Mouse (Mus musculus): ENCODE data around the gene Prrc2c. TPM values are rescaled to one million over a fixed set of nuclear protein-coding genes. Genes with fewer than 3 reads are reported as not detected.
"Not testable (repeated sequence)": the region's sequence is repeated elsewhere in the genome, so short reads cannot be mapped to it uniquely, and the experiment has no call there.

The Prrc2c gene
- polyA plus RNA-seq, 1 experiment from 2014 or later = 64.4 TPM

DNA sequence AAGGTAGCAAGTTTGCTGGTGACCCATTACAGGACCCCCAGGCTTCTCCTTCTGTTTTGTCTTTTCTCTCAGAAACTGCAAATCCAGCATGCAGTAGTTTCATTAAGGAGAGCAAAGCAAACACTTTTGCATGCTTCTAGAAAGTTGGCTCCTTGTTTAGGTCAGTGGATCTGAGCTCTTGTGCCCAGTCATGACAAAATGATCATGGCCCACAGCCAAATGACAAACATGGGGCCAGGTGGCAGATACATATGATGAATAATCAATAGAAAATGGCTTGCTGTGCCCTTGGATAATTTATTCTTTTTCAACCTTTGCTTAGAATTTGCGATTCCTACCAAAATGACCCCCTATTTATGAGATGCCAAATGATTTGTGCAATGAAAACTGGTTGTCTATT is 100.5 kb downstream of the Prrc2c start:
- WGBS = 90% methylated on average over 1 of the region's 1 CpGs
- Histone ChIP-seq H3K4me3 (ENCODE audit: low read depth, low read length) (no peak overlapping the region), H3K27me3 (replicated peaks; ENCODE audit: control insufficient read depth, insufficient read depth, low read length) (no peaks in the 10 kb centered on the region), H3K9ac (ENCODE audit: low read depth, low read length) (no peak overlapping the region), H3K4me1 (replicated peaks; ENCODE audit: control insufficient read depth, insufficient read depth, low read length) (no peaks in the 10 kb centered on the region), H3K36me3 (ENCODE audit: control insufficient read depth, insufficient read depth) (no peaks in the 10 kb centered on the region), H3K9me3 (ENCODE audit: control insufficient read depth) (no peaks in the 10 kb centered on the region), H3K27ac (ENCODE audit: low read depth, low read length) (no peak overlapping the region), H3K4me2 (replicated peaks; ENCODE audit: low read depth) (no peak overlapping the region)
- no peak for TF ChIP-seq CTCF (IDR thresholded peaks at IDR 0.05; ENCODE audit: low read depth)
- no peak for ATAC-seq

DNA sequence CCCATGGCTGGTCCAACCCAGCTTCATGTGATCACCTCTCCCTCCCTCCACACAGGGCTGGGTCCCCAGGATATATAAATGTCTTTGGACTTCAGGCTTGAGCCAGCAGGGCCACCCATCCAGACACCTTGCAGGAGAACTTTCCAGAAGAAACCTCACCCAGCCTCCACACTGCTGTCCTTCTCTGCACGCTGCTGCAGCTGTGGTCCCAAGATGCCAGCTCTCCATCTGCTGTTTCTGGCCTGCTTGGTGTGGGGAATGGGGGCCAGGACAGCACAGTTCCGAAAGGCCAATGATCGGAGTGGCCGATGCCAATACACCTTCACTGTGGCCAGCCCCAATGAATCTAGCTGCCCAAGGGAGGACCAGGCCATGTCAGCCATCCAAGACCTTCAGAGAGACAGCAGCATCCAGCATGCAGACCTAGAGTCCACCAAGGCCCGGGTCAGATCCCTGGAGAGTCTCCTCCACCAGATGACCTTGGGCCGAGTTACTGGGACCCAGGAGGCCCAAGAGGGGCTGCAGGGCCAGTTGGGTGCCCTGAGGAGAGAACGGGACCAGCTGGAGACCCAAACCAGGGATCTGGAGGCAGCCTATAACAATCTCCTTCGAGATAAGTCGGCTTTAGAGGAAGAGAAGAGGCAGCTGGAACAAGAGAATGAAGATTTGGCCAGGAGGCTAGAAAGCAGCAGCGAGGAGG is 101.2 kb downstream of the Prrc2c start, which contains the start of gene Myoc:
Myoc (plus strand) TSS at position 105 of the 700 bp plus-strand sequence.
- no peak within 1 kb of the TSS for H3K9ac ChIP-seq (ENCODE audit: low read depth, low read length)
- no peaks in the 10 kb centered on the region for H3K27me3 ChIP-seq (replicated peaks; ENCODE audit: control insufficient read depth, insufficient read depth, low read length)
- H3K36me3 ChIP-seq (ENCODE audit: control insufficient read depth, insufficient read depth) = no peaks in the 10 kb centered on the region
- TF ChIP-seq CTCF (IDR thresholded peaks at IDR 0.05; ENCODE audit: low read depth) = no peak
- no peaks in the 10 kb centered on the region for H3K4me1 ChIP-seq (replicated peaks; ENCODE audit: control insufficient read depth, insufficient read depth, low read length)
- no peak within 1 kb of the TSS for H3K4me3 ChIP-seq (ENCODE audit: low read depth, low read length)
- 81% methylated on average over 10 of the region's 10 CpGs for WGBS
- peaks cover 4% of the 10 kb centered on the region; the same call in 1 of the 2 replicates for H3K9me3 ChIP-seq (ENCODE audit: control insufficient read depth)
- H3K4me2 ChIP-seq (replicated peaks; ENCODE audit: low read depth) = no peak within 1 kb of the TSS
- ATAC-seq = no peak
- no peak within 1 kb of the TSS for H3K27ac ChIP-seq (ENCODE audit: low read depth, low read length)

DNA sequence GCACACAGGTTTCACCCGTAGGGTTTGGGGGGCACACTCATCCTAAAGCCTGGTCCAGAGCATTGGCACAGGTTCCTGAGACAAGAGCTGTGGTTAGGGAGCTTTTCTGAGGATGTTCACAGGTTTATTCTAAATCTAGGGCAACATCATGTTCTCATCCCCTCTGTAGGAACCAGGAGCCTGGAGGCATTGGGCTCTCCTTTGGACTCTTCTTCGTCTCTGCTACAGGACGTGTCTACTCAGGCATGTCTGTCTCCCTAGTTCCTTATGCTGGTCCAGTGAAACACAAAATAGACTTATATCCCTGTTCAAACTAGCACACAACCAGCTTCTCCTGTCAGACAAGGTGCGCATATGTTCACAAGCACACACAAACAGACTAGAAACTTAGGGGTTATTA is 101.8 kb downstream of the Prrc2c start:
- 90% methylated on average over 4 of the region's 4 CpGs for WGBS
- H3K36me3 ChIP-seq (ENCODE audit: control insufficient read depth, insufficient read depth) = no peaks in the 10 kb centered on the region
- no peak overlapping the region for H3K4me2 ChIP-seq (replicated peaks; ENCODE audit: low read depth)
- H3K27ac ChIP-seq (ENCODE audit: low read depth, low read length) = no peak overlapping the region
- no peak for TF ChIP-seq CTCF (IDR thresholded peaks at IDR 0.05; ENCODE audit: low read depth)
- H3K9me3 ChIP-seq (ENCODE audit: control insufficient read depth) = peaks cover 4% of the 10 kb centered on the region; the same call in 1 of the 2 replicates
- no peak overlapping the region for H3K9ac ChIP-seq (ENCODE audit: low read depth, low read length)
- no peaks in the 10 kb centered on the region for H3K4me1 ChIP-seq (replicated peaks; ENCODE audit: control insufficient read depth, insufficient read depth, low read length)
- H3K27me3 ChIP-seq (replicated peaks; ENCODE audit: control insufficient read depth, insufficient read depth, low read length) = no peaks in the 10 kb centered on the region
- H3K4me3 ChIP-seq (ENCODE audit: low read depth, low read length) = no peak overlapping the region
- ATAC-seq = no peak

DNA sequence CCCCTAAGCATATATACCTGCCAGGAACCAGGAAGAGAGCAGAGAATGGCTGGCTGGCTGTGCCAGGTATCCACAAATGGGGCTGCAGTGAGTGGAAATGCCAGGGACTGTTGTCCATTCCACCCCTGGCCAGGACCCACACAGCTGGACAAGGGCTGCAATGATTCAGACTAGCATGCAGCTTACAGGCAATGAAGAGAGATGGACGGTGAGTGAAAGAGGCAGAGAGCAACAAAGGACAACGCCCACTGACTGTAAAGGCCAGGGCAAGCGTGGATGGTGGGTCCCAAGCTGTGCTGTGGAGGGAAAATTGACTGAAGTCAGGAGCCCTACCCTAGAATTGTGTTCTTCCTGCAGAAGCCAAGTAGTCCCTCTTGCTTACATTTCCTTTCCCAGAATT is 103.8 kb downstream of the Prrc2c start:
- H3K36me3 ChIP-seq (ENCODE audit: control insufficient read depth, insufficient read depth) = no peaks in the 10 kb centered on the region
- ATAC-seq = no peak
- no peaks in the 10 kb centered on the region for H3K4me1 ChIP-seq (replicated peaks; ENCODE audit: control insufficient read depth, insufficient read depth, low read length)
- no peak overlapping the region for H3K9ac ChIP-seq (ENCODE audit: low read depth, low read length)
- H3K9me3 ChIP-seq (ENCODE audit: control insufficient read depth) = peaks cover 4% of the 10 kb centered on the region; the same call in 1 of the 2 replicates
- no peak overlapping the region for H3K4me2 ChIP-seq (replicated peaks; ENCODE audit: low read depth)
- H3K27ac ChIP-seq (ENCODE audit: low read depth, low read length) = no peak overlapping the region
- no peak overlapping the region for H3K4me3 ChIP-seq (ENCODE audit: low read depth, low read length)
- TF ChIP-seq CTCF (IDR thresholded peaks at IDR 0.05; ENCODE audit: low read depth) = no peak
- 70% methylated on average over 3 of the region's 3 CpGs for WGBS
- no peaks in the 10 kb centered on the region for H3K27me3 ChIP-seq (replicated peaks; ENCODE audit: control insufficient read depth, insufficient read depth, low read length)

GRCm38 (mm10) chr1:162635291-162635931 is 104.9 kb downstream of the Prrc2c start:
- not testable (repeated sequence) for H3K27ac ChIP-seq (ENCODE audit: low read depth, low read length); H3K9ac ChIP-seq (ENCODE audit: low read depth, low read length); H3K9me3 ChIP-seq (ENCODE audit: control insufficient read depth); H3K4me2 ChIP-seq (replicated peaks; ENCODE audit: low read depth); H3K4me1 ChIP-seq (replicated peaks; ENCODE audit: control insufficient read depth, insufficient read depth, low read length); H3K4me3 ChIP-seq (ENCODE audit: low read depth, low read length); H3K36me3 ChIP-seq (ENCODE audit: control insufficient read depth, insufficient read depth); ATAC-seq; H3K27me3 ChIP-seq (replicated peaks; ENCODE audit: control insufficient read depth, insufficient read depth, low read length)
- 52% methylated on average over 1 of the region's 1 CpGs for WGBS

GRCm38 (mm10) chr1:162628326-162628725 is 112.0 kb downstream of the Prrc2c start:
- H3K36me3 ChIP-seq (ENCODE audit: control insufficient read depth, insufficient read depth); H3K4me3 ChIP-seq (ENCODE audit: low read depth, low read length); ATAC-seq; H3K27ac ChIP-seq (ENCODE audit: low read depth, low read length); H3K4me2 ChIP-seq (replicated peaks; ENCODE audit: low read depth); H3K4me1 ChIP-seq (replicated peaks; ENCODE audit: control insufficient read depth, insufficient read depth, low read length); H3K9me3 ChIP-seq (ENCODE audit: control insufficient read depth); H3K27me3 ChIP-seq (replicated peaks; ENCODE audit: control insufficient read depth, insufficient read depth, low read length); H3K9ac ChIP-seq (ENCODE audit: low read depth, low read length): not testable (repeated sequence)
- 95% methylated on average over 15 of the region's 15 CpGs for WGBS

DNA sequence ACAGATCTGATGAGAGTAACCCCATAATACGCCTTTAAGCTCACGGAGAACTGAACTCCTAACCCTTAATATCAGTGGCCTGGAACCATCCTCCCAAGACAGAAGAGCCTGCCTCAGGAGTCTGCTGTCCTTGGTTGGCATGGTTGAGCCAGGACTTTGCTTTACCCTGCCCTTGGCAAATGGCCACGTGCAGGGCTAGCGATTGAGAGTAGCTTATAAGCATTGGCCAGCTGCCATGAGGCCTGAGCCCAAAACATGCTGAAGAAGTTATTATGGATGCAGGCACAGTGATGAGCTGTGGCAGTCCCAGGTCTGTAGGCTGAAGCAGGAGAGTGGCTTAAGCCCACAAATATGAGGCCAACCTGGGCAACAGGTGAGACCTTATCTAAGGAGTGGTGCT is 112.5 kb downstream of the Prrc2c start:
- H3K27me3 ChIP-seq (replicated peaks; ENCODE audit: control insufficient read depth, insufficient read depth, low read length); H3K9ac ChIP-seq (ENCODE audit: low read depth, low read length); H3K27ac ChIP-seq (ENCODE audit: low read depth, low read length); H3K4me3 ChIP-seq (ENCODE audit: low read depth, low read length); H3K9me3 ChIP-seq (ENCODE audit: control insufficient read depth); H3K4me1 ChIP-seq (replicated peaks; ENCODE audit: control insufficient read depth, insufficient read depth, low read length); H3K4me2 ChIP-seq (replicated peaks; ENCODE audit: low read depth); ATAC-seq; H3K36me3 ChIP-seq (ENCODE audit: control insufficient read depth, insufficient read depth): not testable (repeated sequence)
- 74% methylated on average over 4 of the region's 4 CpGs for WGBS

Measured in intestine, postnatal 0 days (tissue).